Mouse (Mus musculus): Measurements from ENCODE around the gene 1700029I15Rik.

- no peak for TF ChIP-seq POLR2A (IDR thresholded peaks at IDR 0.05; ENCODE audit: low read depth, low read length)
- no peak for TF ChIP-seq ELF1 (IDR thresholded peaks at IDR 0.05; ENCODE audit: low read depth, low read length)
- no peak for TF ChIP-seq CTCF (conservative IDR thresholded peaks at IDR 0.05 in 1 of 2, IDR thresholded peaks at IDR 0.05 in 1 of 2; ENCODE audit: low read depth in 2 of 2, low read length in 2 of 2)
- no peak for TF ChIP-seq MAZ (IDR thresholded peaks at IDR 0.05; ENCODE audit: low read depth, low read length)
- no peak for TF ChIP-seq JUND (conservative IDR thresholded peaks at IDR 0.05; ENCODE audit: low read depth, low read length)
Observed at GRCm38 (mm10) chr2:92365568-92365967, 16.8 kb upstream of the 1700029I15Rik start.
